Mouse (Mus musculus) Patski (cell line): ENCODE data around the gene Gper1. TPM values are rescaled to one million over a fixed set of nuclear protein-coding genes. Genes with fewer than 3 reads are reported as not detected.

Source experiments
- ATAC-seq: fragments of 100-300 bp; one replicate; pipeline ENCODE4 v1.8.0; 2021
- CTCF ChIA-PET: fragments of 350-600 bp; sonication (Branson Sonifier 250); formaldehyde crosslinking; loops from one replicate; lab custom pipeline; 2022; ENCODE audit warnings: inconsistent platforms; lab: Charles Lee
- POLR2A ChIA-PET: fragments of 350-600 bp; sonication (Branson Sonifier 250); formaldehyde crosslinking; loops from one replicate; lab custom pipeline; 2022; ENCODE audit warnings: antibody characterized with exemption, inconsistent platforms; lab: Charles Lee
- DNase-seq: peaks from one replicate; pipeline ENCODE4 v3.0.0-alpha.2; 2011; ENCODE audit warnings: low read depth, low spot score
- H3K27me3 ChIP-seq: fragments of 371-371 bp; one replicate; pipeline ENCODE4 v1.5.1; 2021
- CTCF ChIP-seq: fragments of 100-300 bp; IDR thresholded peaks from one replicate; pipeline ENCODE4 v1.5.1; 2021
- in situ Hi-C: fragments of 300-500 bp; cut with MboI; formaldehyde crosslinking; loops from 3 replicates; pipeline ENCODE4 v1.11.1; 2018; ENCODE audit warnings: low pct_unique_long_range_greater_than_20kb, mixed read lengths
- polyA plus RNA-seq: library from polyadenylated mRNA; unstranded; gene quantifications from one replicate; pipeline ENCODE4 v1.2.3, GENCODE M21; 2021

The Gper1 gene
- polyA plus RNA-seq, 1 experiment from 2014 or later = 0.58 TPM

GRCm38 (mm10) chr5:139464874-139465273 is 41.9 kb downstream of the Gper1 start:
- in situ Hi-C loops = loop anchor here (5.0 kb wide), 1 partner anchor 103 kb away; no protein-coding TSS in a partner anchor
- CTCF ChIA-PET = interaction anchor here (0.9 to 1.6 kb wide), 2 partner anchors 9 to 12 kb away, joined by 3 read pairs; no protein-coding TSS in a partner anchor

GRCm38 (mm10) chr5:139466373-139466772 is 43.4 kb downstream of the Gper1 start:
- ATAC-seq = no peak
- no peaks in the 10 kb centered on the region for H3K27me3 ChIP-seq
- POLR2A ChIA-PET = no interaction called here
- CTCF ChIA-PET = no interaction called here
- no peak for DNase-seq
- TF ChIP-seq CTCF = no peak
- in situ Hi-C loops = loop anchor here (5.0 kb wide), 1 partner anchor 104 kb away; no protein-coding TSS in a partner anchor

More at GRCm38 (mm10) chr5:139464874-139465273, 41.9 kb downstream of the Gper1 start:
- H3K27me3 ChIP-seq = no peaks in the 10 kb centered on the region
- DNase-seq (no peak), ATAC-seq (no peak)
- POLR2A ChIA-PET = no interaction called here
- TF ChIP-seq CTCF = no peak

- CTCF ChIA-PET = no interaction called here
- no peak for ATAC-seq
- POLR2A ChIA-PET = interaction anchor here (1.5 kb wide), 1 partner anchor 10 kb away, joined by 3 read pairs; no protein-coding TSS in a partner anchor
Measured at GRCm38 (mm10) chr5:139466801-139467200, 43.9 kb downstream of the Gper1 start.

GRCm38 (mm10) chr5:139467998-139468397 is 45.0 kb downstream of the Gper1 start:
- ChIA-PET POLR2A (interaction anchor here (1.5 kb wide), 1 partner anchor 9 kb away, joined by 3 read pairs; no protein-coding TSS in a partner anchor), CTCF (interaction anchor here (1.2 to 2.0 kb wide), 2 partner anchors 17 to 70 kb away, joined by 3 to 5 read pairs; no protein-coding TSS in a partner anchor)
- TF ChIP-seq CTCF = no peak
- ATAC-seq (no peak), DNase-seq (no peak)
- H3K27me3 ChIP-seq = no peaks in the 10 kb centered on the region
- in situ Hi-C loops = loop anchor here (5.0 kb wide), 1 partner anchor 106 kb away; no protein-coding TSS in a partner anchor

More at GRCm38 (mm10) chr5:139466801-139467200, 43.9 kb downstream of the Gper1 start:
- no peaks in the 10 kb centered on the region for H3K27me3 ChIP-seq
- no peak for TF ChIP-seq CTCF
- DNase-seq = no peak
- in situ Hi-C loops = loop anchor here (5.0 kb wide), 1 partner anchor 104 kb away; no protein-coding TSS in a partner anchor

- in situ Hi-C loops = no loop called here
- TF ChIP-seq CTCF = no peak
- H3K27me3 ChIP-seq = no peaks in the 10 kb centered on the region
- POLR2A ChIA-PET = no interaction called here
- DNase-seq = no peak
- no peak for ATAC-seq
- CTCF ChIA-PET = interaction anchor here (1.3 kb wide), 1 partner anchor 10 kb away, joined by 3 read pairs; no protein-coding TSS in a partner anchor
Measured at GRCm38 (mm10) chr5:139474741-139475140, 51.8 kb downstream of the Gper1 start.

Other genes starting within 250 kb of the Gper1 start
- gene Sun1, start 222.5 kb upstream of the Gper1 start, polyA plus RNA-seq = 107 TPM
- 134 TPM for gene Get4, start 170.8 kb upstream of the Gper1 start, polyA plus RNA-seq
- 5.0 TPM for gene Adap1, start 97.5 kb upstream of the Gper1 start, polyA plus RNA-seq
- gene Cox19, start 71.7 kb upstream of the Gper1 start, polyA plus RNA-seq = 66.1 TPM
- gene Cyp2w1, start 70.5 kb upstream of the Gper1 start, polyA plus RNA-seq = not detected
- gene Gpr146, start 45.5 kb upstream of the Gper1 start, polyA plus RNA-seq = 7.9 TPM
- 0.24 TPM for gene C130050O18Rik, start 17.9 kb upstream of the Gper1 start, polyA plus RNA-seq
- 19.1 TPM for gene 3110082I17Rik, start 37.4 kb downstream of the Gper1 start, polyA plus RNA-seq
- gene Zfand2a, start 61.4 kb downstream of the Gper1 start, polyA plus RNA-seq = 49.7 TPM
- not detected for gene Uncx, start 120.3 kb downstream of the Gper1 start, polyA plus RNA-seq